ENCODE assay signal across 15 mouse cellular contexts in the genomic region with DNA sequence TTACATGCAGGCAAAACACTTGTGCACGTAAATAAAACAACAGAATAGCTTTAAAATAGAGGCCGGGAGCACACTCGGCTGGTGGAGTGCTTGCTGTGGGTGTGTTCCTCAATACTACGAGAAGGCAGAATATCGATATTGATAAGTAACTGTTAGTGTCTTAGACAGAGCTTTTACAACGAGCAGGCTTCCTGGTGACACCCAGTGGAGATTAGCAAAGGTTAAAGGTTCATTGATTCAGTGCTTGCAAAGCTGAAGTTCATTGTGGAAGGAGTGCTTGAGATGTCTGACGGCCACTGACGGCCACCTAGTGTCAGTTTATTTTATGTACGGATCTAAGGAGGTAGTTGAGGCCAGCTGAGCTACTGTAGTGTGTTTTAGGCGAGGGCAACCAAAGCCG. TPM values are rescaled to one million over a fixed set of nuclear protein-coding genes. Genes with fewer than 3 reads are reported as not detected.
DNase-seq lines count a peak whose midpoint lies in the region; ATAC-seq lines count a peak whose summit lies in the region.
"Had no signal": no experiment of that assay in that cellular context is flagged by ENCODE, and none has a peak within 500 bp of the region (broad histone marks: within the 10 kb centered on the region; RNA-seq: fewer than 3 reads in every experiment).

No protein-coding gene starts in this region.

- no peaks in the 10 kb centered on the region for H3K9me3 ChIP-seq in kidney, embryonic 16.5 days (ENCODE audit: low read length)
- H3K9me3 ChIP-seq in midbrain, embryonic 13.5 days, result no peaks in the 10 kb centered on the region
- H3K9me3 ChIP-seq: forebrain, embryonic 15.5 days had no signal

- H3K9ac ChIP-seq in kidney, embryonic 16.5 days (replicated peaks; ENCODE audit: low read length), result no peak overlapping the region
- no peak overlapping the region for H3K9ac ChIP-seq in midbrain, embryonic 13.5 days (replicated peaks)
- H3K9ac ChIP-seq: forebrain, embryonic 15.5 days had no signal

- no peak overlapping the region for H3K4me2 ChIP-seq in kidney, embryonic 16.5 days (replicated peaks; ENCODE audit: low read depth, low read length)
- no peak overlapping the region for H3K4me2 ChIP-seq in midbrain, embryonic 13.5 days (replicated peaks)
- H3K4me2 ChIP-seq: forebrain, embryonic 15.5 days had no signal

- 0 out of 2 replicates have a peak overlapping the region, but pooled peaks have one; percentile 2 for H3K27ac ChIP-seq in kidney, embryonic 16.5 days (ENCODE audit: low read length)
- H3K27ac ChIP-seq in midbrain, embryonic 13.5 days, result no peak overlapping the region
- H3K27ac ChIP-seq: heart, adult 2 months had no signal

- no peaks in the 10 kb centered on the region for H3K27me3 ChIP-seq in kidney, embryonic 16.5 days (ENCODE audit: insufficient read depth, low read length)
- H3K27me3 ChIP-seq in midbrain, embryonic 13.5 days, result no peaks in the 10 kb centered on the region
- H3K27me3 ChIP-seq: forebrain, embryonic 15.5 days; Patski had no signal

- WGBS in kidney, embryonic 16.5 days, result 52% methylated on average over 11 of the region's 11 CpGs
- WGBS in midbrain, embryonic 13.5 days, result 62% methylated on average over 11 of the region's 11 CpGs

- H3K4me3 ChIP-seq in kidney, embryonic 16.5 days (ENCODE audit: low read length), result no peak overlapping the region
- H3K4me3 ChIP-seq in midbrain, embryonic 13.5 days (replicated peaks), result no peak overlapping the region
- H3K4me3 ChIP-seq: forebrain, embryonic 15.5 days; heart, adult 2 months; myocyte had no signal

- no peak for DNase-seq in kidney, postnatal 36 days
- peak; percentile 28 for DNase-seq in ZHBTc4 (ENCODE audit: low read depth, low spot score)
- no peak for DNase-seq in spleen, adult 12 weeks (ENCODE audit: low spot score)
- DNase-seq in layer of hippocampus, adult 18-20 months (ENCODE audit: low spot score in 2 of 2), result no peak
- DNase-seq: cerebellum, postnatal 25 days; heart, adult 2 months; kidney, adult 9 months; right cerebral cortex, postnatal 4 days had no signal

- H3K36me3 ChIP-seq in kidney, embryonic 16.5 days (ENCODE audit: insufficient read depth, low read length), result no peaks in the 10 kb centered on the region
- H3K36me3 ChIP-seq in midbrain, embryonic 13.5 days, result 0 out of 2 replicates have a peak, but pooled peaks cover 8% of the 10 kb centered on the region
- H3K36me3 ChIP-seq: forebrain, embryonic 15.5 days had no signal

- no peak for ATAC-seq in kidney, embryonic 16.5 days (ENCODE audit: low FRiP score, low TSS enrichment)
- ATAC-seq in erythroid progenitor cell, adult 5-6 weeks (replicated peaks; ENCODE audit: low FRiP score, poor library complexity, severe bottlenecking), result peak; percentile 35; the same call in 1 of the 2 replicates
- ATAC-seq in megakaryocyte-erythroid progenitor cell, adult 5-6 weeks (replicated peaks; ENCODE audit: low FRiP score, low TSS enrichment, poor library complexity, severe bottlenecking), result peak; percentile 32
- ATAC-seq in midbrain, embryonic 13.5 days, result no peak
- ATAC-seq: forebrain, embryonic 15.5 days; Patski had no signal

- H3K4me1 ChIP-seq in kidney, embryonic 16.5 days (ENCODE audit: insufficient read depth, low read length), result peaks cover 6% of the 10 kb centered on the region
- H3K4me1 ChIP-seq in midbrain, embryonic 13.5 days (replicated peaks), result peaks cover 19% of the 10 kb centered on the region

RNA-seq across cellular contexts. Expression of a gene that starts 11.4 kb away (rescaled TPM):
- 21.1 and 21.9 TPM in 2 replicates for polyA plus RNA-seq in kidney, embryonic 16.5 days (2015; fragmentation: Nextera tagmentation; extraction: Ambion mirVana)
- total RNA-seq in erythroid progenitor cell, adult 5-6 weeks (2015; ENCODE audit: low replicate concordance), result 37.5 and 43.6 TPM in 2 replicates
- total RNA-seq in erythroid progenitor cell, adult 5-6 weeks (2017; ENCODE audit: low replicate concordance), result 37.2 and 39.9 TPM in 2 replicates
- 15.3 and 16.1 TPM in 2 replicates for total RNA-seq in megakaryocyte-erythroid progenitor cell, adult 5-6 weeks (2014; fragmentation: Nextera tagmentation)
- 6.7 and 10.2 TPM in 2 replicates for total RNA-seq in megakaryocyte-erythroid progenitor cell, adult 5-6 weeks (2017)
- polyA plus RNA-seq in midbrain, embryonic 13.5 days (2015; fragmentation: Nextera tagmentation; extraction: Ambion mirVana), result 22.9 and 26.3 TPM in 2 replicates
- total RNA-seq in layer of hippocampus, adult 18-20 months (2021), result 10 to 100 TPM; 23.2 to 24.4 TPM

RNA-seq across cellular contexts. Expression of a gene that starts 19.5 kb away (rescaled TPM):
- 50.8 and 51.3 TPM in 2 replicates for polyA plus RNA-seq in kidney, embryonic 16.5 days (2015; fragmentation: Nextera tagmentation; extraction: Ambion mirVana)
- 13.7 and 19.3 TPM in 2 replicates for total RNA-seq in erythroid progenitor cell, adult 5-6 weeks (2015; ENCODE audit: low replicate concordance)
- 14.8 and 20.2 TPM in 2 replicates for total RNA-seq in erythroid progenitor cell, adult 5-6 weeks (2017; ENCODE audit: low replicate concordance)
- 29.0 and 42.6 TPM in 2 replicates for total RNA-seq in megakaryocyte-erythroid progenitor cell, adult 5-6 weeks (2014; fragmentation: Nextera tagmentation)
- 33.3 and 37.4 TPM in 2 replicates for total RNA-seq in megakaryocyte-erythroid progenitor cell, adult 5-6 weeks (2017)
- polyA plus RNA-seq in midbrain, embryonic 13.5 days (2015; fragmentation: Nextera tagmentation; extraction: Ambion mirVana), result 26.0 and 30.7 TPM in 2 replicates
- 10 to 100 TPM; 58.5 to 61.0 TPM for total RNA-seq in layer of hippocampus, adult 18-20 months (2021)

RNA-seq across cellular contexts. Expression of a gene that starts 54.7 kb away (rescaled TPM):
- 8.1 and 9.2 TPM in 2 replicates for polyA plus RNA-seq in kidney, embryonic 16.5 days (2015; fragmentation: Nextera tagmentation; extraction: Ambion mirVana)
- not detected in 2 replicates for total RNA-seq in erythroid progenitor cell, adult 5-6 weeks (2015; ENCODE audit: low replicate concordance)
- total RNA-seq in erythroid progenitor cell, adult 5-6 weeks (2017; ENCODE audit: low replicate concordance), result not detected in 2 replicates
- 0.81 and 10.9 TPM in 2 replicates for total RNA-seq in megakaryocyte-erythroid progenitor cell, adult 5-6 weeks (2014; fragmentation: Nextera tagmentation)
- 3.2 TPM in 1 of 2 replicates, not detected in the other for total RNA-seq in megakaryocyte-erythroid progenitor cell, adult 5-6 weeks (2017)
- polyA plus RNA-seq in midbrain, embryonic 13.5 days (2015; fragmentation: Nextera tagmentation; extraction: Ambion mirVana), result 6.4 and 8.9 TPM in 2 replicates
- total RNA-seq in layer of hippocampus, adult 18-20 months (2021), result 1 to 10 TPM; 3.0 to 4.5 TPM

Comparison
In these comparisons a context has a peak if more than half of its experiments do, and no peak if none do; other contexts are left out.
1. ATAC-seq: peak in erythroid progenitor cell, adult 5-6 weeks (single experiment) and megakaryocyte-erythroid progenitor cell, adult 5-6 weeks (single experiment); none in kidney, embryonic 16.5 days (single experiment) and midbrain, embryonic 13.5 days (single experiment).